Mouse (Mus musculus): ENCODE data around the gene Gm17509. TPM values are rescaled to one million over a fixed set of nuclear protein-coding genes. Genes with fewer than 3 reads are reported as not detected.

The Gm17509 gene
- polyA plus RNA-seq (2012), result 0.24 and 0.41 TPM in 2 replicates

GRCm38 (mm10) chr13:117220501-117221321 is at the start of gene Gm17509:
TSS of gene Gm17509 (minus strand) at chr13:117221075.

GRCm38 (mm10) chr13:117208236-117208635 is 12.6 kb downstream of the Gm17509 start, which contains the start of gene Emb:
TSS of gene Emb (plus strand) at chr13:117208536.

Other genes with a start within 250 kb of the Gm17509 start
- gene Parp8, start 195.5 kb downstream of the Gm17509 start, polyA plus RNA-seq (2012), result 14.5 and 14.7 TPM in 2 replicates
- 85.6 and 130 TPM in 2 replicates for gene Emb, start 12.5 kb downstream of the Gm17509 start, polyA plus RNA-seq (2012)

Measured in megakaryocyte-erythroid progenitor cell, adult 5 weeks (primary cell).